Mouse (Mus musculus) ES-Bruce4 (cell line): ENCODE results near the gene Naaladl1.

Experiments
- CTCF ChIP-seq: IDR thresholded peaks from one replicate; pipeline ENCODE4 v1.8.1; 2011; ENCODE audit warnings: low read depth, low read length
- POLR2A ChIP-seq: IDR thresholded peaks from one replicate; pipeline ENCODE4 v1.8.1; 2011; ENCODE audit warnings: low read length; ENCODE audit not compliant: insufficient read depth

DNA sequence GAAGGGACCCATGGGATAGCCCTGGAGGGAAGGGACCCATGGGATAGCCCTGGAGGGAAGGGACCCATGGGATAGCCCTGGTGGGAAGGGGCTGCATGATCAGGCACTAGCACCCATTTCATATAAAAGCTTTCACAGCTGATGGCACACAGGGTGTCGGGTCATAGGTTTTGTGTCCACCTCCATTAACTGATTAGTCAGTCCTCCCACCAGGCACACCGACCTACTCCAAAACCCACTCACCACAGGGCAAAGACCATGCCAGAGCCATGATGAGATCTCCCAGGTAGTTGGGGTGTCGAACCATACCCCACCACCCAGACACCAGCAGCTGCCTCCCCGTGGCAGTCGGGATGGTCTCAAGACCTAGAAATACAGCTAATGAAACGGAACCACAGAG, 42.5 kb upstream of the Naaladl1 start:
- TF ChIP-seq CTCF (no peak), POLR2A (no peak)
